Mouse (Mus musculus): Measurements from ENCODE around the gene Socs2.
A peak's percentile ranks its signal among the peaks of the same experiment; 100 is the strongest.

Gene Socs2

DNA sequence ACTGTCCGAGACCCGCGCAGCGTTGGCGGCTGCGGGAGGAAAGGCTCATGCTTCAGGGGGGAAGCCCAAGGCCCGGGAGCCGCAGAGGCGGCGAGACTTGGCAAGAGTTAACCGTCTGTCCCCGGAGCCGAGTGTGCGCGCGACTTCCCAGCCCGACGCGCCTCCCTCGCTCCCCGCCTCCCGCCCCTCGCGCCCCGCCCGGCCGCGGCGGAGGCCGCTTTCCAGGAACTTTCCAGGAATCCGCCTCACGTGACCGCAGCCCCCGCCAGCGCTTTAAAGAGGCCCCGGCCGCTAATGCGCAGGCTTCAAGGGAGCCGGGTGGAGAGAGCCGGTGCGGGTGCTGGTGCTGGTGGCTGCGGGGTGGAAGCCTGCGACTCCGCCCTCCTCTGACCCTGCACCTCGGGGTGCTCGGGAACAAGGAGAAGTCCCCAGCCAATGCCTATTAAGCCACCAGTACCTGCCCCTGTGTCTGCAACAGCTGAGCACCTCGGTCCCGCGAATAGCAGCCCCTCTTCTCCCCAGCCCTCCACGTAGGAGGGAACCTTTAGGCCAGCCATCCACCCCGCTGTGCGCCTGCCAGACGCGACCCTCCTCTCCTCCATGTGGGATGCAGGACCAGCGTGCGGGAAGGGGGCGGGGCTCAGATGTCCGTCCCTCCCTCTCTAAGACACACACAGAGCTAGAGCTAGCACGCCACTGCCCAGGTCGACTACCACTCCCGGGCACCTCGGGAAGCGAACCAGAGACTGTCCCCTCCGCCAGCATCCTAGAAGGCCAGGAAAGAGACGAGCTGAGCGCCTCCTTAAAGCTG lies at the start of gene Socs2:
TSS of gene Socs2 (minus strand) at position 496 of the 811 bp plus-strand sequence.
- DNase-seq = peak; percentile 96

DNA sequence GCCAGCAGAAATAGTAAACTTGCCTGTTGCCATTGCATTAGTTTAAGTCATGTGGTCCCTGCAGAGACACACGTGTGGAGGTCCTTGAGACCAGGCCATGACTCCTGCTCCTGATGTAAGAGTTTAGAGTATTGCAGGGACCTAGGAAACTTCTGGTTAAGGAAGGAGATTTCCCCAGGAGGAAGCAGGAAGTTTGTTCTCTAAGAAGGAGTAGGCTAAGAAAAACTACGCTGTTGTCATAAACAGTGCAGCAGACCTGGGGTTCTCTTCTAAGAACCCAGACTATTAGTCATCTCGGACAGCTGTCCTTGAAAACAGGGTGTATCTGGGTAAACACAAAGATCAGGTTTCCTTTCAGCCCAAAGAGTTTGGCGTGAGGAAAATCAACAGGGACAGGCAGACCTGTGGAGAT lies 48.5 kb upstream of the Socs2 start:
- DNase-seq = no peak

GRCm38 (mm10) chr10:95464527-95464926 lies 47.5 kb upstream of the Socs2 start:
- DNase-seq = no peak

DNA sequence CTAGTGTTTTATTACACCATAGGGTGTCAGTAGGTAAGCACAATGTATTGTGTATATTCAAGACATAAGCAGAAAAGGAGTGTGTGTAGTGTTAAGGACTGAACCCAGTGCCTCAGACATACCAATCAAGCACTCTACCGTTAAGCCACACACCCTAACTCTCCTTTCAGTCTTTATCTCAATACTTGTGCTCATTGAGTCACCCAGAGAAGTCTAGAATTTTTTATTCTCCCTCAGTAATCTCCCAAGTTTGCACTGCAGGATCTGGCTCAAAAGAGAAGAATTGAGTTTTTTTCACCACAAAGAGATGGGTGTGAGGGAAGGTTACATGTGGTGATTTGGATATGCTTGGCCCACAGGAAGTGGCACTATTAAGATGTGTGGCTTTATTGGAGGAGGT lies 45.3 kb upstream of the Socs2 start:
- no peak for DNase-seq

GRCm38 (mm10) chr10:95461053-95461553 lies 44.1 kb upstream of the Socs2 start:
- DNase-seq = no peak

DNA sequence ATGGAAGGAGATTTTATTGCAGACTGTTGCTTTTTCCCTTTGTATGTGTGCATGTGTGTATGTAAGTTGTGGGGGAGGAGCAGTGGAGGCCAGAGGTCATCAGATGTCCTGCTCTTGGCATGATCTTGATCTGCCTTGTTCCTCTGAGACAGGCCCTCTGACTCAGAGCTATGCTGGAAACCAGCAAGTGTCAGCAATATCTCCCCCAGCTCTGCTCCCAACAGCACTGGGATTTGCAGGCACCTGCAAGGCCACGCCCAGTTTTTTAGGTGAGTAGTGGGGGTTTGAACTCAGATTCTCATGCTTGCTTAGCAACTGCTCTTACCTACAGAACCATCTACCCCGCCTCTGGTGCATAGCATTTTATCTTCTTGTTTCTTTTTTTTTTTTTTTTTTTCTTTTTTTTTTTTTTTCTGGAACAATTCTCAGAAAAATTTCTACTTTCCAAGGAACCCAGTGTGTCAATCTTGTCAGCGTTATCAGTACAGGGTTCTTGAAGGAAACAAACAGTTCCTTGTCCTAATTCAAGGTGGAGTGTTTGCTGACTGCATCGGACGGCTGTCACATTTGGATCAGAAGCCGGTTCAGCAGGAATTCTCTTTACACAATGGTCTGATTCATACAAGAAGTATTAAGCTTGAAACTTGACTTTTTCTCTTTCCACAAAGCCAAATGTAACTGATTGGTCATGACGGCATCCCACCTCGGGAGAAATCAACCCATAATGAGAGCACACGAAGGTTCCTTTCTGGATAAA lies 41.2 kb upstream of the Socs2 start:
- DNase-seq = no peak

DNA sequence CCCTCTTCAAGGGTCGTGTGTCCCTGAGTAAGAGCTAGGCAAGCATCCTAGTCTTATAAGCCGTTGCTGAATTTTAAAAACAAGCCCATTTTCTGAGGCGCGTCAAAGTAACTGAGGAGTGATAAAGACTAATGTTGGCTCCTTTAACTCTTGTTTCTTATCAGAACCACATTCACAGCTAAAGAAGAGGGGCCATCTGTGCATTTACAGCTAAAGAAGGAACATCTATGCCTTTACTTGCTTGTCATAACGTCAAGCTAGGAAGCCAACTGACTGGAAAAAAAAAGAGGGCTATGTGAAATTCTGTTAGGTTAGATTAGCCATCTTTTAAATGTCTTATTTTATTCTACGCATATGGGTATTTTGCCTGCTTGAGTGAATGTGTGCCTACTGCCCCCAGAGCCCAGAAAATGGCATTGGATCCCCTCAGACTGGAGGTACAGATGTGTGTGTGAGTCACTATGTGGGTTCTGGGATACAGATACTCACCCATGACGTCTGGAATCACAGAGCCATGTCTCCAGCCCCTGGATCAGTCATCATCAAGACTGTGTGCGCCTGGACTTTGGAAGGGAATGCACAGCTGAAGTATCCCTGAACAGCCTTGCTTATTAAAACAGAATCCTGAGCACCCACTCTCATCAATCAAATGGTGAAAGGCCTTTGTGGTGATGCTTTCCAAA lies 40.5 kb upstream of the Socs2 start:
- no peak for DNase-seq

- DNase-seq = no peak
Observed at GRCm38 (mm10) chr10:95456103-95456502, 39.1 kb upstream of the Socs2 start.

DNA sequence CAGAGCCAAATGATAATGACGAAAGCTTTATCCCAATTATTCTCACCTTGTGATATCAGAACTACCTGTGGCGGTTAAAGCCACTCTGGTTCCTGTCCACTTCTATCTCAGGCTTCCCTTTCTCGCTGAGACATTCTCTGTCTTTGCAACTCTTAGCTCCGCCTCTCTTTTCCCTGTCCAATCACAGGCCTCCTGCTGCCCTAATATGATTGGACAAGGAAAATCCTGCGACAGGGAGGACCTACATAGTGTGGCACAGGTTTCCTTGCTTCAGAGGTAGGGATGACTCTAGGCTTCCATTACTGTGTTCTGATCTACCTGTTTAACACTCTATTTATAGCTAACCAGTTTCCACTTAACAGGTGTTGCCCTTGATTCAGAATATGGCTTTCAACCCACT lies 36.3 kb upstream of the Socs2 start:
- no peak for DNase-seq

GRCm38 (mm10) chr10:95449033-95449432 lies 32.1 kb upstream of the Socs2 start:
- no peak for DNase-seq

DNA sequence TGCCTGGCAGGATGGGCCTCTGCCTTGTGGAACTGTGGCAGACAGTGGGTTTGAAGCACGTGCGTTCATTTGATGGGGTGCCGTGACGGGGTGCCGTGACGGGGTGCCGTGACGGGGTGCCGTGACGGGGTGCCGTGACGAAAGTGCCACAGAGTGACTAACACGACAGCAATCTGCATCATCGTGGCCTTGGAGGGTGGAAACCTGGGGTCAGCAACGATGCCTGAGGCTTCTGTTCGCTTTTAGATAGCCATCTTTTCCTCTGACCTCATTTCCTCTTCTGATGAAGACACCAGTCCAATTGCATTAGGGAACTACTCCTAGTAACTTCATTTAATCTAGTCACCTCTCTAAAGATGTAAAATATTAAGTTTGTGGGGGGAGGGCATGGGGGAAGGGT lies 31.0 kb upstream of the Socs2 start:
- DNase-seq = no peak

- peak; percentile 58 for DNase-seq
Observed at GRCm38 (mm10) chr10:95445104-95446056, 28.4 kb upstream of the Socs2 start.

DNA sequence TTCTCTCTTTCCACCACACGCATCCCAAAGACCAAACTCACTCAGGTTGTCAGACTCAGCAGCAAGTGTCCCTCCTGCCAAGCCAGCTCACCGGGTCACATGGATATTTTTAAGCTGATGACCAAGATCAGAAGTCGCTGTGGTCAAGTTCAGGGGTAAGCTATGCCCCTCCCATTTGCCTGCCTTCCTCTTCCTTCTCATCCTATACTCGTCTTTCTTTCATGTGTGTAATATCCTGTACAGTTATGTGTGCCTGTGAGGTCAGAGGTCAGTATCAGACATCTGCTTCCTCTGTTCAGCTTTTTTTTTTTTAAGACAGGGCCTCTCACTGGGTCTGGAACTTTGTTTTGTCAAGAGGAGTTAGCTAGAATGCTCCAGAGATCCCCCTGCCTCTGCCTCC lies 25.4 kb upstream of the Socs2 start:
- DNase-seq = no peak

- DNase-seq = no peak
Observed at GRCm38 (mm10) chr10:95440566-95440965, 23.6 kb upstream of the Socs2 start.

DNA sequence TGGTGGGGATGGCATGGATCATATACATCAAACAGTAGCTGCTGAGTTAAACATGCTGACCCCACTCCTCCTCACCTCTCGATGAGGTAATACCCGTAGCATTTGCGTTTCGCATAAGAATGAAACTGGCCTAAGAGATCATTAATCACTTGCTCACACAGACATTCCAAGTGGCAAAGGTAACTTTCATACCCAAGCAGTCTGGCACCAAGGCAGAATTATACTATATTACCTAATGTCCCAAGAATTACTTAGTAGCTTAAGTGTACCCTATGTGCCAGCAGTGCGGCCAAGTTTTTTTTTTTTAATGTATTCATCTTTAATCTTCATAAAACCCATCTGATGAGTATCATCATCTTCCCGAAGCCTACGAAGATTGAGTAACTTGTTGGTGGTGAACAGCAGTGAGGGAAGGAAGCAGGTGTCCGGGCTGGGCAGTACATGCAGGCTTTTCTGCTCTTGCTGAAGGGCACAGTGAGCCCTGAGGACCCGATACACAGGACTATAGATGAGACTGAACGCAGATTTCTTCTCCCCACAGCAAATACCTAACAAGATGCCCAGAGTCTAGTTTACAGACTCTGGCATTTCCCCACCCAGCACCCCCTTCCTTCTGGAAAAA lies 22.8 kb upstream of the Socs2 start:
- DNase-seq = no peak

GRCm38 (mm10) chr10:95438941-95439340 lies 22.0 kb upstream of the Socs2 start:
- no peak for DNase-seq

- DNase-seq = no peak
Observed at GRCm38 (mm10) chr10:95430271-95430670, 13.3 kb upstream of the Socs2 start.

GRCm38 (mm10) chr10:95429111-95429510 lies 12.1 kb upstream of the Socs2 start:
- no peak for DNase-seq

DNA sequence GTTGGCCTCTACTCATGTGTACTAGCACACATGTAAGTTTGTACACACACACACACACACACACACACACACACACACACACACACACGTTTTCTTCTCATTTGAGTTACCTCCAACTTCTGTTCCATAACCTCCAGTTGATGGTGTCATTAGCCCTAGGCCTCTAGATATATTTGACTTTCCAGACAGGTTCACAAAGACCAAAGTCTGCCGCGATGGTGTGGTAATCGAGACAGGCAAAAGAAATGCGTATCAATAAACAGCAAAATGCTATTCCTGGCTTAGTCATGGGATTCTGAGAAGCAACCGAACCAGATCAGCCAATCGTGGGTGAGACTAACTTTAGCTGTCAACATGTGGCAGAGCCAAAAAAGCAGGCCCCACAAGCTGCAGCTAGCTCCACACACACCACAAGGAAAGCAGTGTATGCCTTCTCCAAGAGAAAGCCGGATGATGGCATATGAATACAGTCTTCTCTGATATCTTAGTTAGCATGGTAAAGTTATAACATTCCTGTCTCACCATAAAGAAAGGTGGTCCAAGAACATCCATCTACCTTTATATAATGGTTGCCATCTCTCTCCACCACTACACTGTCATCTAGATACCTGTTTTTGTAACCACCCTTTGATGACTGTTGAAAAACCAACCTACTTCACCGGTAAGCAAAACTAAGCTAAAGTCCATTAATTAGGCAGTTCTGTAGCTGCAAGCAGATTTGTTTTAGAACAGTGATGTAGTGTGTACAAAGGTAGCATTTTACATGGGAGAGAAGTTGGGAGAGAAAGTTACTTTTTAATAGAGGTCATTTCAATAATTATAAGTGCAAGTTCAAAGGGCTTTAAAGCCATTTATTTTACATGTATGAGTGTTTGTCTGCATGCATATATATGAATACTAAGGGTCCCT lies 9.5 kb upstream of the Socs2 start:
- DNase-seq = no peak

GRCm38 (mm10) chr10:95422681-95423080 lies 5.7 kb upstream of the Socs2 start:
- no peak for DNase-seq

DNA sequence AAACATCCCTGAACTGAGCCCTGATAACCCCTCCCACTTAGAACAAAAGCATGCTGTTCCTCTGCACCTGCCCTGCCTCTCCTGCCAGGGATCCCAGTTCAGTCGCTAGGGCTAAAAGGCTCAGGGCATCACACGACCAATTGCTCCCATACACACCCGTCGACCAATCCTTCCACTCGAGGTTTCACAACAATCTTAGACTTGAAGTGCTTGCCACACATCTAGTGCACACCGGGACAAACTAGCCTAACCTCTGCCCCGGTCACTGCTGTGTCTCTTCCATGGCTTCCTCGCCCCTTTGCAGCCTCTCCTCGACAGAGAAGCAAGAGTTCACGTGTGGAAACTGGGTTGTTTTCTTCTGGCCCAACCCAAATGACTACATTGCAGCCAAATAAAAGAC lies 3.3 kb upstream of the Socs2 start:
- no peak for DNase-seq

Data from kidney, postnatal 14 days (tissue).